Mouse (Mus musculus): ENCODE results near the gene Vmn1r41.

The Vmn1r41 gene

DNA sequence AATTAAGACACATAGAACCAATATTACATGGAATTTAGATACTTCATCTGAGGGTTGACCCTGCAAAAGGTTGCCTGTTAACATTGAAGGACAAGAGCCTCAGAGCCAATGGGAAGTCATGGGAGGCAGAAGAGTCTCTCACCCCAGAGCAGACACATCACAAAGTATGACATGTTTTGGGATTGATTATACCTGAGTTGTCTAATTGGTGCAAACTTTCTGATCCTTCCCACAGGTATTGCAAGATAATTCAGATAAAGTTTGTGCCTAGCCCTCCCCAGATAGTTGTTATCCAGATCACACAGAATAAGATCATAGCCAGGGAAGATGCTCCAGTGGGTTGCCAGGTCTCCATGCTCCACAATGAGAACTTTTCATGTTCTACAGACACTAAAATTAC, at the start of gene Vmn1r41:
Gene Vmn1r41 (plus strand): TSS at position 301 of the 400 bp plus-strand sequence.
- no peaks in the 10 kb centered on the region for H3K4me1 ChIP-seq (replicated peaks; ENCODE audit: low read depth, low read length)
- H3K9me3 ChIP-seq (ENCODE audit: low read length): peaks cover 7% of the 10 kb centered on the region; the same call in 1 of the 2 replicates
- H3K4me3 ChIP-seq (replicated peaks; ENCODE audit: low read length): no peak within 1 kb of the TSS
- no peaks in the 10 kb centered on the region for H3K27me3 ChIP-seq (ENCODE audit: insufficient read depth, low read length)
- H3K36me3 ChIP-seq (ENCODE audit: insufficient read depth, low read length): no peaks in the 10 kb centered on the region
- TF ChIP-seq CTCF (conservative IDR thresholded peaks at IDR 0.05; ENCODE audit: low read length) (no peak), POU5F1 (IDR thresholded peaks at IDR 0.05; ENCODE audit: borderline replicate concordance, low read length) (no peak), NANOG (IDR thresholded peaks at IDR 0.05; ENCODE audit: borderline replicate concordance, low read length) (no peak)

DNA sequence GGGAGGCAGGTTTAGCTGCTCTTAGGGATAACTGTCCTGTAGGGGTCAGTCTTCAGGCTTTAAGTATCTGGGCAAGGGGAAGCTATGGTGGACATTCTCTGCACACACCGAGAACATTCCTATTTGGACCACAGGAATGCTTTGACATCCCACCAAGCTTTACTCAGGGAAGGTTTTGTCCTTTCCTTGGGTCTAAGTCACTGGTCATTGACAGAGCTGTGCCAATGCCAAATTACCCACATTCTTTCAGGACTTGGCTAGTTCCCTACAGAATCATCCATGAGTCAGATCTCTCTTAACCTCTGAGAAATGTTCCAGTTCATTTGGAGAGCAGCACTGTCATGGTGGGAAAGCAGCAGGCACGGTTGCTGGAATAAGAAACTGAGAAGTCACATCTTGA, 33.9 kb upstream of the Vmn1r41 start:
- Histone ChIP-seq H3K4me3 (replicated peaks; ENCODE audit: low read length) (no peak overlapping the region), H3K36me3 (ENCODE audit: insufficient read depth, low read length) (no peaks in the 10 kb centered on the region), H3K27me3 (ENCODE audit: insufficient read depth, low read length) (no peaks in the 10 kb centered on the region), H3K9me3 (ENCODE audit: low read length) (peaks cover 16% of the 10 kb centered on the region; the same call in 1 of the 2 replicates), H3K4me1 (replicated peaks; ENCODE audit: low read depth, low read length) (no peaks in the 10 kb centered on the region)
- TF ChIP-seq CTCF (conservative IDR thresholded peaks at IDR 0.05; ENCODE audit: low read length) (no peak), POU5F1 (IDR thresholded peaks at IDR 0.05; ENCODE audit: borderline replicate concordance, low read length) (no peak), NANOG (IDR thresholded peaks at IDR 0.05; ENCODE audit: borderline replicate concordance, low read length) (no peak)

- no peaks in the 10 kb centered on the region for H3K4me1 ChIP-seq (replicated peaks; ENCODE audit: low read depth, low read length)
- H3K36me3 ChIP-seq (ENCODE audit: insufficient read depth, low read length): no peaks in the 10 kb centered on the region
- no peaks in the 10 kb centered on the region for H3K27me3 ChIP-seq (ENCODE audit: insufficient read depth, low read length)
- no peak for TF ChIP-seq POU5F1 (IDR thresholded peaks at IDR 0.05; ENCODE audit: borderline replicate concordance, low read length)
- H3K4me3 ChIP-seq (replicated peaks; ENCODE audit: low read length): no peak within 1 kb of the TSS
- peaks cover 16% of the 10 kb centered on the region; the same call in 1 of the 2 replicates for H3K9me3 ChIP-seq (ENCODE audit: low read length)
These were observed 33.3 kb upstream of the Vmn1r41 start, which contains the start of gene Vmn1r40 for GRCm38 (mm10) chr6:89707240-89707639. Gene Vmn1r40, plus strand, starts transcription at chr6:89707540.

- TF ChIP-seq POU5F1 (IDR thresholded peaks at IDR 0.05; ENCODE audit: borderline replicate concordance, low read length) (no peak), CTCF (conservative IDR thresholded peaks at IDR 0.05; ENCODE audit: low read length) (no peak), NANOG (IDR thresholded peaks at IDR 0.05; ENCODE audit: borderline replicate concordance, low read length) (no peak)
- H3K27me3 ChIP-seq (ENCODE audit: insufficient read depth, low read length): no peaks in the 10 kb centered on the region
- H3K4me3 ChIP-seq (replicated peaks; ENCODE audit: low read length): no peak overlapping the region
- H3K9me3 ChIP-seq (ENCODE audit: low read length): 0 out of 2 replicates have a peak, but pooled peaks cover 6% of the 10 kb centered on the region
- no peaks in the 10 kb centered on the region for H3K4me1 ChIP-seq (replicated peaks; ENCODE audit: low read depth, low read length)
- no peaks in the 10 kb centered on the region for H3K36me3 ChIP-seq (ENCODE audit: insufficient read depth, low read length)
These were observed 22.5 kb upstream of the Vmn1r41 start for GRCm38 (mm10) chr6:89718051-89718450.

DNA sequence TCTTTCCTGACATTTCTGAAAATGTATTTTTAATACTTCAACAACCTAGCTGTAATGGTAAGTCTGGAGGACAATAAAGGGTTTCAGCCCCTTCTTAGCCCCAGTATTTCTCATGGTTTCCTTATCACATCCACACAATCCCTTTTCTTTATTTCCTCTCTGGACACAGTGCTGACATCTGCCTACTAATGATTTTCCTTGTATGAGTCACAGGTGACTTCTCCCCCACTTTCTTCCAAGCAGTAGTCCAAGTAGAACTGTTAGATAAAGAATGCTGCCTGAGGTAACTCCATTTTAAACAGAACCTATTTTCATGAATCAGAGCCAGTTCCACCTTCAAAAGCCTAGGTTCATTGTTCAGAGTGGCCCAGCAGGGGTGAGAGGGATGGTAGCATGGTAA, 2.2 kb downstream of the Vmn1r41 start:
- TF ChIP-seq NANOG (IDR thresholded peaks at IDR 0.05; ENCODE audit: borderline replicate concordance, low read length) (no peak), POU5F1 (IDR thresholded peaks at IDR 0.05; ENCODE audit: borderline replicate concordance, low read length) (no peak), CTCF (conservative IDR thresholded peaks at IDR 0.05; ENCODE audit: low read length) (no peak)
- H3K27me3 ChIP-seq (ENCODE audit: insufficient read depth, low read length): no peaks in the 10 kb centered on the region
- no peaks in the 10 kb centered on the region for H3K4me1 ChIP-seq (replicated peaks; ENCODE audit: low read depth, low read length)
- no peak overlapping the region for H3K4me3 ChIP-seq (replicated peaks; ENCODE audit: low read length)
- no peaks in the 10 kb centered on the region for H3K36me3 ChIP-seq (ENCODE audit: insufficient read depth, low read length)
- peaks cover 7% of the 10 kb centered on the region; the same call in 1 of the 2 replicates for H3K9me3 ChIP-seq (ENCODE audit: low read length)

GRCm38 (mm10) chr6:89790231-89790630, 49.7 kb downstream of the Vmn1r41 start:
- TF ChIP-seq POU5F1 (IDR thresholded peaks at IDR 0.05; ENCODE audit: borderline replicate concordance, low read length) (no peak), CTCF (conservative IDR thresholded peaks at IDR 0.05; ENCODE audit: low read length) (no peak), NANOG (IDR thresholded peaks at IDR 0.05; ENCODE audit: borderline replicate concordance, low read length) (no peak)
- H3K9me3 ChIP-seq (ENCODE audit: low read length): no peaks in the 10 kb centered on the region
- no peak overlapping the region for H3K4me3 ChIP-seq (replicated peaks; ENCODE audit: low read length)
- H3K36me3 ChIP-seq (ENCODE audit: insufficient read depth, low read length): no peaks in the 10 kb centered on the region
- H3K27me3 ChIP-seq (ENCODE audit: insufficient read depth, low read length): no peaks in the 10 kb centered on the region
- no peaks in the 10 kb centered on the region for H3K4me1 ChIP-seq (replicated peaks; ENCODE audit: low read depth, low read length)
